ENCODE assay signal across 24 mouse cellular contexts in genomic region chr6:108149235-108149634, GRCm38 (mm10).
"Had no signal": no experiment of that assay in that cellular context is flagged by ENCODE, and none has a peak within 500 bp of the region (broad histone marks: within the 10 kb centered on the region; RNA-seq: fewer than 3 reads in every experiment).

No protein-coding gene starts in this region.

- H3K27me3 ChIP-seq: heart, embryonic 13.5 days; heart, embryonic 15.5 days; hindbrain, embryonic 13.5 days; hindbrain, embryonic 15.5 days; kidney, embryonic 15.5 days; limb, embryonic 13.5 days; limb, embryonic 15.5 days; liver, embryonic 12.5 days had no signal

- H3K4me2 ChIP-seq: heart, embryonic 13.5 days; heart, embryonic 15.5 days; hindbrain, embryonic 13.5 days; hindbrain, embryonic 15.5 days; kidney, embryonic 15.5 days; limb, embryonic 13.5 days; limb, embryonic 15.5 days; liver, embryonic 12.5 days had no signal

- H3K9me3 ChIP-seq: heart, embryonic 10.5 days; heart, embryonic 13.5 days; heart, embryonic 15.5 days; hindbrain, embryonic 13.5 days; hindbrain, embryonic 15.5 days; kidney, embryonic 15.5 days; limb, embryonic 13.5 days; limb, embryonic 15.5 days; liver, embryonic 12.5 days had no signal

- H3K4me1 ChIP-seq: kidney, embryonic 15.5 days; limb, embryonic 13.5 days; limb, embryonic 15.5 days; liver, embryonic 12.5 days had no signal

- H3K27ac ChIP-seq: gastrocnemius, adult 2 months; heart, embryonic 10.5 days; heart, embryonic 13.5 days; heart, embryonic 15.5 days; hindbrain, embryonic 13.5 days; hindbrain, embryonic 15.5 days; hindbrain, postnatal 0 days; kidney, embryonic 15.5 days; kidney, postnatal 0 days; limb, embryonic 13.5 days; limb, embryonic 15.5 days; liver, embryonic 12.5 days; liver, embryonic 14.5 days had no signal

- ATAC-seq: hindbrain, postnatal 0 days; liver, embryonic 12.5 days had no signal

- H3K4me3 ChIP-seq: gastrocnemius, adult 2 months; heart, embryonic 10.5 days; heart, embryonic 13.5 days; heart, embryonic 15.5 days; hindbrain, embryonic 13.5 days; hindbrain, embryonic 15.5 days; kidney, embryonic 15.5 days; limb, embryonic 13.5 days; limb, embryonic 15.5 days; liver, embryonic 12.5 days had no signal

- H3K9ac ChIP-seq: heart, embryonic 13.5 days; heart, embryonic 15.5 days; hindbrain, embryonic 13.5 days; hindbrain, embryonic 15.5 days; kidney, embryonic 15.5 days; limb, embryonic 13.5 days; limb, embryonic 15.5 days; liver, embryonic 12.5 days; liver, embryonic 14.5 days had no signal

- DNase-seq: gastrocnemius, adult 2 months; gastrocnemius, postnatal 10 days; gastrocnemius, postnatal 25 days; heart, adult 18-20 months; heart, postnatal 14 days; heart, postnatal 36 days; kidney, adult 11 months; kidney, postnatal 14 days; kidney, postnatal 36 days; layer of hippocampus, adult 9-11 months; layer of hippocampus, postnatal 36 days; left cerebral cortex, postnatal 4 days had no signal

- H3K36me3 ChIP-seq: heart, embryonic 15.5 days; hindbrain, embryonic 15.5 days had no signal
